Mouse (Mus musculus) heart, embryonic 16.5 days (tissue): ENCODE measurements at regions not wholly inside any gene's neighbourhood (a gene's known extent, or its start where the extent isn't known, plus 50 kb on each side); places are given as distances from the start of the nearest gene placed in this dataset.

ENCODE experiments used
- ATAC-seq: fragments of 200-750 bp; cut with Nextera tagmentation; replicated peaks from 2 replicates; pipeline ENCODE4 v1.8.0; 2017; ENCODE audit warnings: moderate number of reproducible peaks; ENCODE audit not compliant: insufficient read depth, low FRiP score; ENCODE audit errors: extremely low read depth
- H3K27ac ChIP-seq: fragments of 300-500 bp; sonication (generic); 2 replicates; pipeline ENCODE4 v1.5.1; 2014; ENCODE audit warnings: mild to moderate bottlenecking, low read length, control low read depth, moderate library complexity
- H3K27me3 ChIP-seq: fragments of 300-500 bp; sonication (generic); 2 replicates; pipeline ENCODE4 v1.6.1; 2014; ENCODE audit warnings: low read length, mixed read lengths; ENCODE audit not compliant: control insufficient read depth, insufficient read depth
- H3K36me3 ChIP-seq: fragments of 300-500 bp; sonication (generic); 2 replicates; pipeline ENCODE4 v1.6.1; 2014; ENCODE audit not compliant: control insufficient read depth, insufficient read depth
- H3K4me1 ChIP-seq: fragments of 300-500 bp; sonication (generic); 2 replicates; pipeline ENCODE4 v1.6.1; 2014; ENCODE audit warnings: low read length, mixed read lengths; ENCODE audit not compliant: control insufficient read depth, insufficient read depth
- H3K4me2 ChIP-seq: fragments of 300-500 bp; sonication (generic); 2 replicates; pipeline ENCODE4 v1.6.1; 2014; ENCODE audit warnings: low read depth, mild to moderate bottlenecking, control low read depth, low read length
- H3K4me3 ChIP-seq: fragments of 300-500 bp; sonication (generic); 2 replicates; pipeline ENCODE4 v1.5.1; 2014; ENCODE audit warnings: mild to moderate bottlenecking, control low read depth, low read length
- H3K9ac ChIP-seq: fragments of 300-500 bp; sonication (generic); 2 replicates; pipeline ENCODE4 v1.6.1; 2014; ENCODE audit warnings: low read length, control low read depth
- H3K9me3 ChIP-seq: fragments of 300-500 bp; sonication (generic); replicated peaks from 2 replicates; pipeline ENCODE4 v1.6.1; 2016; ENCODE audit warnings: low read length; ENCODE audit not compliant: control insufficient read depth
- WGBS: fragments of 180-500 bp; shearing (Covaris S2); extraction: QIAGEN DNeasy Blood & Tissue Kit; methylation state at CpG from one replicate; pipeline ENCODE4 v1.1.7; 2014; 5-methylcytosine and 5-hydroxymethylcytosine counted together

GRCm38 (mm10) chr2:74955281-74956128 is 129.9 kb downstream of the Mtx2 start:
- Histone ChIP-seq H3K4me3 (no peak overlapping the region), H3K9ac (no peak overlapping the region), H3K27me3 (no peaks in the 10 kb centered on the region), H3K4me1 (no peaks in the 10 kb centered on the region), H3K27ac (no peak overlapping the region), H3K9me3 (no peaks in the 10 kb centered on the region), H3K4me2 (no peak overlapping the region), H3K36me3 (no peaks in the 10 kb centered on the region)
- WGBS: 76% methylated on average over 4 of the region's 4 CpGs
- no peak for ATAC-seq

GRCm38 (mm10) chr2:74956129-74956450 is 130.5 kb downstream of the Mtx2 start:
- no peaks in the 10 kb centered on the region for H3K4me1 ChIP-seq
- no peaks in the 10 kb centered on the region for H3K36me3 ChIP-seq
- no peak overlapping the region for H3K27ac ChIP-seq
- no peak for ATAC-seq
- no peak overlapping the region for H3K4me2 ChIP-seq
- no peaks in the 10 kb centered on the region for H3K27me3 ChIP-seq
- H3K9me3 ChIP-seq: no peaks in the 10 kb centered on the region
- 86% methylated on average over 1 of the region's 1 CpGs for WGBS
- H3K4me3 ChIP-seq: no peak overlapping the region
- H3K9ac ChIP-seq: no peak overlapping the region

GRCm38 (mm10) chr2:74956556-74956955 is 131.0 kb downstream of the Mtx2 start:
- H3K9me3 ChIP-seq: no peaks in the 10 kb centered on the region
- H3K36me3 ChIP-seq: no peaks in the 10 kb centered on the region
- no peak overlapping the region for H3K27ac ChIP-seq
- H3K27me3 ChIP-seq: no peaks in the 10 kb centered on the region
- no peaks in the 10 kb centered on the region for H3K4me1 ChIP-seq
- ATAC-seq: no peak
- no peak overlapping the region for H3K4me3 ChIP-seq
- no peak overlapping the region for H3K9ac ChIP-seq
- WGBS: 94% methylated on average over 2 of the region's 2 CpGs
- no peak overlapping the region for H3K4me2 ChIP-seq

- no peak overlapping the region for H3K27ac ChIP-seq
- ATAC-seq: no peak
- 53% methylated on average over 5 of the region's 5 CpGs for WGBS
Measured at GRCm38 (mm10) chr2:74959936-74960335, 134.3 kb downstream of the Mtx2 start.

GRCm38 (mm10) chr2:74962416-74962815 is 136.8 kb downstream of the Mtx2 start:
- ATAC-seq: no peak
- H3K4me3 ChIP-seq: no peak overlapping the region
- no peak overlapping the region for H3K4me2 ChIP-seq
- H3K9me3 ChIP-seq: no peaks in the 10 kb centered on the region
- 0 out of 2 replicates have a peak, but pooled peaks cover 3% of the 10 kb centered on the region for H3K4me1 ChIP-seq
- H3K27ac ChIP-seq: no peak overlapping the region
- no peak overlapping the region for H3K9ac ChIP-seq
- H3K27me3 ChIP-seq: peaks cover 6% of the 10 kb centered on the region
- whole genome bisulfite sequencing: 77% methylated on average over 6 of the region's 6 CpGs
- H3K36me3 ChIP-seq: no peaks in the 10 kb centered on the region

More at GRCm38 (mm10) chr2:74959936-74960335, 134.3 kb downstream of the Mtx2 start:
- H3K4me2 ChIP-seq: no peak overlapping the region
- no peaks in the 10 kb centered on the region for H3K9me3 ChIP-seq
- no peak overlapping the region for H3K9ac ChIP-seq
- no peaks in the 10 kb centered on the region for H3K36me3 ChIP-seq
- no peaks in the 10 kb centered on the region for H3K4me1 ChIP-seq
- H3K27me3 ChIP-seq: no peaks in the 10 kb centered on the region
- H3K4me3 ChIP-seq: no peak overlapping the region

GRCm38 (mm10) chr2:74964360-74964759 is 138.8 kb downstream of the Mtx2 start:
- Histone ChIP-seq H3K4me3 (no peak overlapping the region), H3K27ac (no peak overlapping the region), H3K9ac (no peak overlapping the region), H3K4me1 (0 out of 2 replicates have a peak, but pooled peaks cover 3% of the 10 kb centered on the region), H3K4me2 (no peak overlapping the region), H3K36me3 (no peaks in the 10 kb centered on the region), H3K9me3 (no peaks in the 10 kb centered on the region), H3K27me3 (peaks cover 6% of the 10 kb centered on the region)
- WGBS: 1% methylated on average over 6 of the region's 6 CpGs
- no peak; the same call in 1 of the 2 replicates for ATAC-seq

- Histone ChIP-seq H3K9ac (no peak overlapping the region), H3K27ac (no peak overlapping the region), H3K4me2 (no peak overlapping the region), H3K4me3 (no peak overlapping the region), H3K9me3 (no peaks in the 10 kb centered on the region), H3K36me3 (no peaks in the 10 kb centered on the region), H3K27me3 (peaks cover 6% of the 10 kb centered on the region), H3K4me1 (0 out of 2 replicates have a peak, but pooled peaks cover 3% of the 10 kb centered on the region)
- no peak for ATAC-seq
- WGBS: 31% methylated on average over 3 of the region's 3 CpGs
Measured at GRCm38 (mm10) chr2:74964980-74965379, 139.4 kb downstream of the Mtx2 start.

- Histone ChIP-seq H3K36me3 (no peaks in the 10 kb centered on the region), H3K27me3 (peaks cover 6% of the 10 kb centered on the region), H3K27ac (no peak overlapping the region), H3K9me3 (no peaks in the 10 kb centered on the region), H3K9ac (no peak overlapping the region), H3K4me2 (no peak overlapping the region), H3K4me3 (no peak overlapping the region), H3K4me1 (0 out of 2 replicates have a peak, but pooled peaks cover 3% of the 10 kb centered on the region)
- peak; percentile 41; the same call in 1 of the 2 replicates for ATAC-seq
- WGBS: 37% methylated on average over 18 of the region's 18 CpGs
Measured at GRCm38 (mm10) chr2:74965384-74966060, 139.9 kb downstream of the Mtx2 start.
